Mouse (Mus musculus) limb, embryonic 14.5 days (tissue): ENCODE data around the gene Zan. TPM values are rescaled to one million over a fixed set of nuclear protein-coding genes. Genes with fewer than 3 reads are reported as not detected.

Source experiments
- ATAC-seq: fragments of 200-750 bp; cut with Nextera tagmentation; 2 replicates; pipeline ENCODE4 v1.8.0; 2017; ENCODE audit warnings: low read depth, moderate number of reproducible peaks, moderate TSS enrichment; ENCODE audit not compliant: low FRiP score
- DNase-seq: peaks from one replicate; pipeline ENCODE4 v3.0.0-alpha.2; 2015; ENCODE audit warnings: low spot score
- H3K27ac ChIP-seq: fragments of 300-500 bp; sonication (generic); replicated peaks from 2 replicates; pipeline ENCODE4 v1.5.1; 2014; ENCODE audit warnings: low read depth, mild to moderate bottlenecking, low read length, moderate library complexity, mixed read lengths
- H3K27me3 ChIP-seq: fragments of 300-500 bp; sonication (generic); 2 replicates; pipeline ENCODE4 v1.6.1; 2014; ENCODE audit warnings: low read length, mixed read lengths; ENCODE audit not compliant: control insufficient read depth, insufficient read depth
- H3K36me3 ChIP-seq: fragments of 300-500 bp; sonication (generic); 2 replicates; pipeline ENCODE4 v1.6.1; 2014; ENCODE audit warnings: mild to moderate bottlenecking, low read length, moderate library complexity, mixed read lengths; ENCODE audit not compliant: control insufficient read depth, insufficient read depth
- H3K4me1 ChIP-seq: fragments of 300-500 bp; sonication (generic); 2 replicates; pipeline ENCODE4 v1.6.1; 2014; ENCODE audit warnings: antibody characterized with exemption, low read length, mixed read lengths; ENCODE audit not compliant: control insufficient read depth, insufficient read depth
- H3K4me2 ChIP-seq: fragments of 300-500 bp; sonication (generic); replicated peaks from 2 replicates; pipeline ENCODE4 v1.6.1; 2014; ENCODE audit warnings: low read depth, mild to moderate bottlenecking, low read length, moderate library complexity; ENCODE audit not compliant: severe bottlenecking
- H3K4me3 ChIP-seq: fragments of 300-500 bp; sonication (generic); replicated peaks from 2 replicates; pipeline ENCODE4 v1.5.1; 2014; ENCODE audit warnings: low read length
- H3K9ac ChIP-seq: fragments of 300-500 bp; sonication (generic); 2 replicates; pipeline ENCODE4 v1.6.1; 2014; ENCODE audit warnings: mild to moderate bottlenecking, low read depth, low read length, moderate library complexity; ENCODE audit not compliant: severe bottlenecking
- H3K9me3 ChIP-seq: fragments of 300-500 bp; sonication (generic); 2 replicates; pipeline ENCODE4 v1.6.1; 2016; ENCODE audit warnings: low read length; ENCODE audit not compliant: control insufficient read depth
- POLR2A ChIP-seq: fragments of 200-500 bp; IDR thresholded peaks from 2 replicates; pipeline ENCODE4 v1.8.0; 2012; ENCODE audit warnings: inconsistent platforms, mild to moderate bottlenecking, moderate library complexity, borderline replicate concordance; ENCODE audit not compliant: insufficient read depth, insufficient read length; ENCODE audit errors: extremely low read depth
- WGBS: fragments of 180-500 bp; shearing (Covaris S2); extraction: QIAGEN DNeasy Blood & Tissue Kit; methylation state at CpG from one replicate; pipeline ENCODE4 v1.1.7; 2014; 5-methylcytosine and 5-hydroxymethylcytosine counted together
- polyA plus RNA-seq, 2 experiments: library from polyadenylated mRNA; depleted of rRNA in 1 of 2; stranded (reverse) in 1 of 2; unstranded in 1 of 2; fragments of >200 nt; fragmentation: Nextera tagmentation in 1 of 2; extraction: Ambion mirVana in 1 of 2; gene quantifications; 2 replicates each; pipeline versions ENCODE4 v1.2.1 to v1.2.3; 2012 to 2014

Zan gene
- polyA plus RNA-seq, 2 experiments: 0.35 TPM; not detected in 1

GRCm38 (mm10) chr5:137404081-137404480 lies 72.8 kb downstream of the Zan start:
- no peak for ATAC-seq
- 75% methylated on average over 2 of the region's 2 CpGs for WGBS
- TF ChIP-seq POLR2A: no peak

DNA sequence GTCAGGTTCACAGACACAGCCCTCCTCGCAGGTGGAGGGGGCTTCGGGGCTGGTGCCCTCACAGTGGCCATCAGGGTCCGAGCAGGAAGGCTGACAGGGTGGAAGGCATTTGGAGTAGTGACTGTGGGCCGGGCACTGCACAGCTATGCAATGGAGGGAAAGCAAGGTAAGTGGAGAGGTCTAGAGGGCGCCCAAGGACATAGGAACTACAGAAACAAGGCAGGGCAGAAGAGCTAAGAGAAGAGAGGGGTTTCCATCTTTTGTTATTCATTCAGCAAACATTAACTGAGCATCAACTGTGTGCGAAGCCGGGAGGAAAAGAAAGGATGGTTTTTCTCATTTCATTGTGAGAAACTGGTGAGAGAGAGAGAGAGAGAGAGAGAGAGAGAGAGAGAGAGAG lies 82.4 kb downstream of the Zan start:
- WGBS: 50% methylated on average over 7 of the region's 7 CpGs
- Histone ChIP-seq H3K36me3 (no peaks in the 10 kb centered on the region), H3K4me3 (no peak overlapping the region), H3K4me2 (no peak overlapping the region), H3K9ac (no peak overlapping the region), H3K4me1 (no peaks in the 10 kb centered on the region), H3K27ac (no peak overlapping the region), H3K27me3 (no peaks in the 10 kb centered on the region), H3K9me3 (no peaks in the 10 kb centered on the region)
- DNase-seq: no peak
- no peak for TF ChIP-seq POLR2A
- no peak for ATAC-seq

More at GRCm38 (mm10) chr5:137404081-137404480, 72.8 kb downstream of the Zan start:
- Histone ChIP-seq H3K36me3 (no peaks in the 10 kb centered on the region), H3K9me3 (no peaks in the 10 kb centered on the region), H3K4me3 (no peak overlapping the region), H3K9ac (no peak overlapping the region), H3K27me3 (no peaks in the 10 kb centered on the region; the same call in 1 of the 2 replicates), H3K27ac (no peak overlapping the region), H3K4me2 (no peak overlapping the region), H3K4me1 (no peaks in the 10 kb centered on the region)
- no peak for DNase-seq

- WGBS: 79% methylated on average over 8 of the region's 8 CpGs
- Histone ChIP-seq H3K27ac (no peak overlapping the region), H3K4me2 (no peak overlapping the region), H3K4me3 (no peak overlapping the region), H3K4me1 (no peaks in the 10 kb centered on the region), H3K36me3 (no peaks in the 10 kb centered on the region), H3K9ac (no peak overlapping the region), H3K27me3 (no peaks in the 10 kb centered on the region), H3K9me3 (no peaks in the 10 kb centered on the region)
- DNase-seq (no peak), ATAC-seq (no peak)
- TF ChIP-seq POLR2A: no peak
These were observed 85.2 kb downstream of the Zan start for GRCm38 (mm10) chr5:137391641-137392040.

GRCm38 (mm10) chr5:137386712-137387111 lies 90.2 kb downstream of the Zan start:
- Histone ChIP-seq H3K4me3 (no peak overlapping the region), H3K4me1 (no peaks in the 10 kb centered on the region), H3K27me3 (no peaks in the 10 kb centered on the region), H3K27ac (no peak overlapping the region), H3K36me3 (no peaks in the 10 kb centered on the region), H3K9ac (no peak overlapping the region), H3K9me3 (no peaks in the 10 kb centered on the region), H3K4me2 (no peak overlapping the region)
- 88% methylated on average over 7 of the region's 7 CpGs for whole genome bisulfite sequencing
- TF ChIP-seq POLR2A: no peak
- DNase-seq (no peak), ATAC-seq (no peak)

GRCm38 (mm10) chr5:137383441-137383840 lies 93.4 kb downstream of the Zan start:
- no peak overlapping the region for H3K4me3 ChIP-seq
- 76% methylated on average over 7 of the region's 7 CpGs for WGBS
- no peaks in the 10 kb centered on the region for H3K36me3 ChIP-seq
- no peak overlapping the region for H3K27ac ChIP-seq
- H3K9ac ChIP-seq: no peak overlapping the region
- TF ChIP-seq POLR2A: no peak
- H3K4me2 ChIP-seq: no peak overlapping the region
- DNase-seq (no peak), ATAC-seq (no peak)
- H3K4me1 ChIP-seq: no peaks in the 10 kb centered on the region
- H3K27me3 ChIP-seq: no peaks in the 10 kb centered on the region
- H3K9me3 ChIP-seq: no peaks in the 10 kb centered on the region

DNA sequence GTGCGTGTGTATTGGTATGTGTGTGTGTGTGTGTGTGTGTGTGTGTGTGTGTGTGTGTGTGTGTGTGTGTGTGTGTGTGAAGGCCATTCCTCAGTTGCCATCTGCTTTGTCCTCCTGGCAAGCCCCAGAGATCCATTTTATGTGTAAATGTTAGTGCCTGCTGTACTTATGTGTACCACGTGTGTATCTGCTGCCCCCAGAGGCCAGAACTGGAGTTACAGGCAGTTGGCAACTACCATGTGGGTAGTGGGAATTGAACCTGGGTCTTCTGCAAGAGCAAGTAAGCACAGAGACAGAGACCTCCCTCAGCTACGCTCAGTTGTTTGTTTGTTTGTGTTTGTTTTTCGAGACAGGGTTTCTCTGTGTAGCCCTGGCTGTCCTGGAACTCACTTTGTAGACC lies 95.7 kb downstream of the Zan start:
- Histone ChIP-seq H3K4me2 (no peak overlapping the region), H3K36me3 (no peaks in the 10 kb centered on the region), H3K27ac (no peak overlapping the region), H3K27me3 (no peaks in the 10 kb centered on the region), H3K9me3 (no peaks in the 10 kb centered on the region), H3K4me3 (no peak overlapping the region), H3K4me1 (0 out of 2 replicates have a peak, but pooled peaks cover 3% of the 10 kb centered on the region), H3K9ac (no peak overlapping the region)
- no peak for TF ChIP-seq POLR2A
- 54% methylated on average over 4 of the region's 4 CpGs for WGBS
- ATAC-seq: no peak
- DNase-seq: peak; percentile 45
